Mouse (Mus musculus): ENCODE data around the gene Ccdc42. TPM values are rescaled to one million over a fixed set of nuclear protein-coding genes. Genes with fewer than 3 reads are reported as not detected.

Gene Ccdc42
- not detected in 2 replicates for polyA plus RNA-seq (2012; rRNA removed; ENCODE audit: low replicate concordance)

DNA sequence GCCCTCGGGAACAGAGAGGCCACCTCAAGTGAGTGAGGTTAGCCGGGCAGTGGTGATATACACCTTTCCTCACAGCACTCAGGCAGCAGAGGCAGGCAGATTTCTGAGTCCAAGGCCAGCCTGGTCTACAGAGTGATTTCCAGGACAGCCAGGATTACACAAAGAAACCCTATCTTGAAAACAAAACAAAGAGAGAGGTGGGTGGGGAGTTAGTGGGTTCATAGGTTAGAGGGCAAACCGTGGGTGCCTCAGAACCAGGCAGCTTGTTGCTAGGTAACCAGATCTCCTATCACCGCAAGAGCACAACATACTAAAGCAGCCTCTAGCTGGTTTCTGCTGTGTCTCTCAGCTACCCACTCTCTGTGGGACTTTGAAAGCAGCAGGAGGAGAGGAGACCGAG, at the start of gene Ccdc42:
Gene Ccdc42, plus strand, starts transcription at position 301 of the 400 bp plus-strand sequence.

DNA sequence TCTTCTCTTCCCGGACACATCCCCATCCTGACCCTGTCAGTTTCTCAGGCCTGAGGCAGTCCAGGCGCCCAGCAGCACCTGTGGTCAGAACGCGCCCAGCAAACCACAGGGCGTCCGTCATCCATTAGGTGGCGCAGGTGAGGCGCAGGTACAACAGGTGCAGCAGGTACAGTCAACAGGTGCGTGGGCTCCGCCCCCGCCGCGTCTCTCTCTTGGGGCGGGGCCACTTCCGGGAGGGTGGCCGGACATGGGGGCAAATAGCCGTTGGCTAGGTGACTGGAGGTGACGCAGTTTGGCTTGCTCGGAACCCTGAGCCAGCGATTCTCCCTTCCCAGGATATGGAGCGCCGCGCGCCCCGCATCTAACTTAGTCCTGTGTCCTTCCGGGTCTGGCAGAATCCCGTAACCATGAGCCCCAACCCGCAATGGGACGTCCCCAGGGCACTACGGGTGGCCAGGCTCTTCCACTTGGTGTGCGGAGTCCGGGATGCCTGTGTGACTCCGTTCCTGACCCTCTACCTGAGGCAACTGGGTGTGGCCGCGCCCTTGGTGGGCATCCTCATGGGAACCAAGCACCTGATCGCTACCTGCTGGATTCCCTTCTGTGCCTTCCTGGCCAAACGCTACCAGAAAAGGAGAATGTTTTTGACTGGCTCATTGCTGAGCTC, 30.8 kb upstream of the Ccdc42 start, which contains the start of gene Mfsd6l:
Gene Mfsd6l, plus strand, starts transcription at position 269 of the 667 bp plus-strand sequence.

Other genes starting within 250 kb of the Ccdc42 start
- gene Ntn1, start 186.2 kb upstream of the Ccdc42 start, polyA plus RNA-seq (2012; rRNA removed; ENCODE audit: low replicate concordance): 11.5 and 44.1 TPM in 2 replicates
- gene Pik3r5, start 154.9 kb upstream of the Ccdc42 start, polyA plus RNA-seq (2012; rRNA removed; ENCODE audit: low replicate concordance): 6.0 and 7.0 TPM in 2 replicates
- 7.9 and 15.8 TPM in 2 replicates for gene Pik3r6, start 84.0 kb upstream of the Ccdc42 start, polyA plus RNA-seq (2012; rRNA removed; ENCODE audit: low replicate concordance)
- gene Mfsd6l, start 30.8 kb upstream of the Ccdc42 start, polyA plus RNA-seq (2012; rRNA removed; ENCODE audit: low replicate concordance): 0.68 and 0.99 TPM in 2 replicates
- 24.0 and 97.6 TPM in 2 replicates for gene Myh10, start 104.5 kb downstream of the Ccdc42 start, polyA plus RNA-seq (2012; rRNA removed; ENCODE audit: low replicate concordance)

All from subcutaneous adipose tissue, adult 2 months (tissue).